Mouse (Mus musculus) CH12.LX (cell line): ENCODE results near the gene Ctbp2. TPM values are rescaled to one million over a fixed set of nuclear protein-coding genes. Genes with fewer than 3 reads are reported as not detected.

Experiments
- DNase-seq: peaks from one replicate; pipeline ENCODE4 v3.0.0-alpha.2; 2013; ENCODE audit errors: extremely low read depth
- H3K27ac ChIP-seq: 2 replicates; pipeline ENCODE4 v1.5.1; 2012; ENCODE audit warnings: low read depth, mild to moderate bottlenecking, control low read depth, moderate library complexity; ENCODE audit not compliant: insufficient read depth
- H3K27me3 ChIP-seq: replicated peaks from 2 replicates; pipeline ENCODE3; 2012; ENCODE audit warnings: inconsistent platforms
- H3K36me3 ChIP-seq, 2 experiments: replicated peaks in 1 of 2; 2 replicates each; pipeline versions ENCODE3 to v1.6.1; 2012; ENCODE audit warnings: inconsistent platforms in 1 of 2, low read length in 1 of 2, mild to moderate bottlenecking in 1 of 2, mixed read lengths in 1 of 2, moderate library complexity in 1 of 2; ENCODE audit not compliant: control insufficient read depth in 1 of 2, insufficient read depth in 1 of 2
- H3K4me1 ChIP-seq, 2 experiments: 2 replicates each; pipeline ENCODE4 v1.6.1; 2012; ENCODE audit warnings: inconsistent platforms in 1 of 2, moderate library complexity in 1 of 2; ENCODE audit not compliant: insufficient read depth in 2 of 2, control insufficient read depth in 1 of 2
- H3K4me2 ChIP-seq: 2 replicates; pipeline ENCODE4 v1.6.1; 2012; ENCODE audit warnings: low read depth, mild to moderate bottlenecking, control low read depth; ENCODE audit not compliant: poor library complexity, insufficient read depth, severe bottlenecking
- H3K4me3 ChIP-seq, 3 experiments: fragments of 150-350 bp in 1 of 3; sonication (generic) in 1 of 3; replicated peaks in 1 of 3; 2 replicates each; pipeline versions ENCODE3 to v1.5.1; 2011 to 2012; ENCODE audit warnings: low read depth in 2 of 3, low read length in 2 of 3, mild to moderate bottlenecking in 2 of 3, moderate library complexity in 2 of 3, control low read depth in 1 of 3, improper control_type of control experiment in 1 of 3, inconsistent platforms in 1 of 3, mixed read lengths in 1 of 3; ENCODE audit not compliant: poor library complexity in 1 of 3
- H3K79me2 ChIP-seq: replicated peaks from 2 replicates; pipeline ENCODE4 v1.6.1; 2012; ENCODE audit warnings: mild to moderate bottlenecking, moderate library complexity; ENCODE audit not compliant: control insufficient read depth, poor library complexity, insufficient read depth, severe bottlenecking; ENCODE audit errors: extremely low read depth
- H3K9ac ChIP-seq: 2 replicates; pipeline ENCODE4 v1.6.1; 2012; ENCODE audit warnings: low read depth, mild to moderate bottlenecking, control low read depth, moderate library complexity; ENCODE audit not compliant: insufficient read depth
- H3K9me3 ChIP-seq: replicated peaks from 2 replicates; pipeline ENCODE3; 2012; ENCODE audit warnings: low read length, inconsistent platforms, mixed read lengths
- BHLHE40 ChIP-seq: IDR thresholded peaks from 2 replicates; pipeline ENCODE4 v1.6.1; 2011; ENCODE audit warnings: mild to moderate bottlenecking, low read depth, low read length, improper control_type of control experiment
- CHD1 ChIP-seq: IDR thresholded peaks from 2 replicates; pipeline ENCODE4 v1.6.1; 2012; ENCODE audit warnings: low read depth, low read length, improper control_type of control experiment, inconsistent platforms
- CHD2 ChIP-seq: IDR thresholded peaks from 2 replicates; pipeline ENCODE4 v1.6.1; 2011; ENCODE audit warnings: low read length, improper control_type of control experiment
- CTCF ChIP-seq, 2 experiments: IDR thresholded peaks in 1 of 2; conservative IDR thresholded peaks in 1 of 2; 2 replicates each; pipeline ENCODE4 v1.5.1; 2011 to 2012; ENCODE audit warnings: low read depth in 2 of 2, low read length in 2 of 2, improper control_type of control experiment in 1 of 2, inconsistent platforms in 1 of 2, mild to moderate bottlenecking in 1 of 2, moderate library complexity in 1 of 2
- E2F4 ChIP-seq: IDR thresholded peaks from 2 replicates; pipeline ENCODE4 v1.6.1; 2011; ENCODE audit warnings: low read depth, low read length, improper control_type of control experiment; ENCODE audit not compliant: insufficient replicate concordance
- ELF1 ChIP-seq: IDR thresholded peaks from 2 replicates; pipeline ENCODE4 v1.6.1; 2014; ENCODE audit warnings: low read depth, mild to moderate bottlenecking, inconsistent platforms, low read length, improper control_type of control experiment
- GABPA ChIP-seq: IDR thresholded peaks from 2 replicates; pipeline ENCODE4 v1.6.1; 2012; ENCODE audit warnings: low read depth, low read length, improper control_type of control experiment, inconsistent platforms; ENCODE audit not compliant: insufficient replicate concordance
- JUN ChIP-seq: IDR thresholded peaks from 2 replicates; pipeline ENCODE4 v1.6.1; 2011; ENCODE audit warnings: low read depth, mild to moderate bottlenecking, low read length, improper control_type of control experiment, moderate library complexity; ENCODE audit not compliant: insufficient read depth
- JUND ChIP-seq: conservative IDR thresholded peaks from 2 replicates; pipeline ENCODE4 v1.6.1; 2011; ENCODE audit warnings: low read depth, low read length, improper control_type of control experiment
- KAT2A ChIP-seq: IDR thresholded peaks from 2 replicates; pipeline ENCODE4 v1.6.1; 2012; ENCODE audit warnings: low read length, improper control_type of control experiment, inconsistent platforms; ENCODE audit not compliant: insufficient replicate concordance
- MEF2A ChIP-seq: IDR thresholded peaks from 2 replicates; pipeline ENCODE4 v1.6.1; 2014; ENCODE audit warnings: low read depth, mild to moderate bottlenecking, inconsistent platforms, low read length, improper control_type of control experiment, borderline replicate concordance
- MXI1 ChIP-seq: IDR thresholded peaks from 2 replicates; pipeline ENCODE4 v1.6.1; 2011; ENCODE audit warnings: mild to moderate bottlenecking, low read depth, low read length, improper control_type of control experiment
- MYC ChIP-seq: IDR thresholded peaks from 2 replicates; pipeline ENCODE4 v1.6.1; 2011; ENCODE audit warnings: low read depth, mild to moderate bottlenecking, improper control_type of control experiment, low read length
- NELFE ChIP-seq: IDR thresholded peaks from 2 replicates; pipeline ENCODE4 v1.6.1; 2011; ENCODE audit warnings: low read depth, low read length, improper control_type of control experiment
- NRF1 ChIP-seq: IDR thresholded peaks from 2 replicates; pipeline ENCODE4 v1.6.1; 2014; ENCODE audit warnings: low read depth, mild to moderate bottlenecking, inconsistent platforms, low read length, improper control_type of control experiment, moderate library complexity
- POLR2AphosphoS2 ChIP-seq: IDR thresholded peaks from 2 replicates; pipeline ENCODE4 v1.6.1; 2011; ENCODE audit warnings: low read depth, low read length, improper control_type of control experiment
- RAD21 ChIP-seq: IDR thresholded peaks from 2 replicates; pipeline ENCODE4 v1.6.1; 2011; ENCODE audit warnings: low read depth, mild to moderate bottlenecking, low read length, improper control_type of control experiment, moderate library complexity
- RCOR1 ChIP-seq: conservative IDR thresholded peaks from 2 replicates; pipeline ENCODE4 v1.6.1; 2012; ENCODE audit warnings: low read depth, mild to moderate bottlenecking, inconsistent platforms, low read length, improper control_type of control experiment
- SIN3A ChIP-seq: IDR thresholded peaks from 2 replicates; pipeline ENCODE4 v1.6.1; 2012; ENCODE audit warnings: low read length, improper control_type of control experiment, inconsistent platforms
- SMC3 ChIP-seq: IDR thresholded peaks from 2 replicates; pipeline ENCODE4 v1.6.1; 2011; ENCODE audit warnings: low read depth, low read length, improper control_type of control experiment
- USF2 ChIP-seq: conservative IDR thresholded peaks from 2 replicates; pipeline ENCODE4 v1.6.1; 2011; ENCODE audit warnings: low read depth, low read length, improper control_type of control experiment
- ZKSCAN1 ChIP-seq: IDR thresholded peaks from 2 replicates; pipeline ENCODE4 v1.6.1; 2012; ENCODE audit warnings: low read depth, inconsistent platforms, low read length, improper control_type of control experiment, borderline replicate concordance
- dilution Hi-C: fragments of 300-500 bp; cut with MboI; formaldehyde crosslinking; loops from 2 replicates; pipeline ENCODE4 v1.14.3; 2020; ENCODE audit warnings: low sequenced_read_pairs; ENCODE audit not compliant: extremely low pct_unique_long_range_greater_than_20kb, extremely low pct_ligation_motif_present
- in situ Hi-C: fragments of 300-500 bp; cut with MboI; formaldehyde crosslinking; loops from 3 replicates; pipeline ENCODE4 v1.14.3; 2019; ENCODE audit warnings: low sequenced_read_pairs, low pct_ligation_motif_present, low pct_unique_long_range_greater_than_20kb, mixed read lengths
- polyA plus RNA-seq: library from polyadenylated mRNA; unstranded; fragments of >175 nt; gene quantifications from 2 replicates; pipeline ENCODE4 v1.2.1, GENCODE M21; 2012; ENCODE audit warnings: low read depth; ENCODE audit not compliant: insufficient read length
- total RNA-seq, 2 experiments: library from RNA; depleted of rRNA; stranded (reverse); fragments of 300-350 nt in 1 of 2; fragments of >200 nt in 1 of 2; gene quantifications; 2 replicates each; pipeline ENCODE4 v1.2.3; 2012 to 2014

The Ctbp2 gene
- total and polyA plus RNA-seq, 3 experiments: 0.59 to 1.1 (median 0.68) TPM

DNA sequence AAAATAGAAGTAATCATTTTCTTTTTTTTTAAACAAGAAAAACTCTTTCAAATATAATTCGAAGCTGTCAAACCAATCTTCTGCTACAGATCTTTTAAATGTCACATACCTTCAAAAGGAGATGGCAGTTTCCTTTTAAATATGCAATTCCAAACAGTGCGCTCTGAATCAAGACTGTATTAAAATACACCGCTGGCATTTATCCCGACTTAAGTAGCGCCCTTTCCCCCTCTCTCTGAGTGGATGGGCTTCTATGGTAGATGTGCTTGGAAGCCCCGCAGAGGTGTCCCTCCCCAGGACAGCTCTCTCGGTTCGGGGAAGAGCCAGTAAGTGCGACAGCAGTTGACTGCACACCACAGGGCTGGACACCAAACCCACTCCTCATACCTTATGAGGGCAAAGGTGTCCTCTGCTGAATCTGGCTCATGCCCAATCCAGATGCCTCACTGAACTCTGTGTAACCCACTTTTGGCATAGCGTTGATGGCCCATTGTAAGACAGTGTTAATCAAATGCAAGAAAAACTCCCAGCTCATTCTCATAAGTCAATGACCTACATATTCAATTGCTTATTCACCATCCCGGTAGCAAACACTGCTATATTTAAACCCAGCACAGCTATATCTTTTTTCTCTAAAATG is 34.4 kb downstream of the Ctbp2 start:
- dilution Hi-C loops (no loop called here), in situ Hi-C loops (no loop called here)
- no peak overlapping the region for H3K27ac ChIP-seq
- H3K27me3 ChIP-seq: peaks cover 90% of the 10 kb centered on the region
- H3K79me2 ChIP-seq: no peaks in the 10 kb centered on the region
- no peaks in the 10 kb centered on the region for H3K4me1 ChIP-seq
- H3K4me3 ChIP-seq: no peak overlapping the region
- no peaks in the 10 kb centered on the region for H3K36me3 ChIP-seq
- no peak overlapping the region for H3K9ac ChIP-seq
- TF ChIP-seq SIN3A (no peak), NELFE (no peak), POLR2AphosphoS2 (no peak), CTCF (conservative IDR thresholded peaks at IDR 0.05 in 1 of 2, IDR thresholded peaks at IDR 0.05 in 1 of 2; ENCODE audit: low read depth in 2 of 2, low read length in 2 of 2) (no peak), GABPA (no peak), KAT2A (no peak), ZKSCAN1 (no peak), ELF1 (no peak)
- no peak overlapping the region for H3K4me2 ChIP-seq
- no peaks in the 10 kb centered on the region for H3K9me3 ChIP-seq
- DNase-seq: no peak

DNA sequence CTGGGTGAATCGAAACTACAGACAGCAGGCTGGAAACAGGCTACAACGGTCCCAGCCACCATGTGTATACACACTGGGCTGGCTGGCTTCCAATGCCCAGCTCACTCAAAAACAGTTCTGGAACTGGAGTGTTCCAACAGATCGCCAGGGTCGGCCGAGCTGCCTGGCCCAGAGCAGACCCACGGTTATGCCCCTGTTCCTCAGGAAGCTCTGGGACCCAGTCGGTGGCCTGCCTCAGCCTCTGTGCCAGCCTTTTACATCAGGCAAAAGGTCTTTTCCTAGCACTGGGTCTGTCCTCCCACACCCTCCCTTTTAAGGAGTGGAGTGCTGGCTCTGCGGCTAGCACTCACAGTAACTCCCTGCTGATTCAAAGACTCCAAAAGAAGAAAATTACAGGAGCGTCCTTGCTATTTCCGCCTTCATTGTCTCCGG is 35.3 kb downstream of the Ctbp2 start:
- no peak overlapping the region for H3K27ac ChIP-seq
- in situ Hi-C loops (no loop called here), dilution Hi-C loops (no loop called here)
- TF ChIP-seq NRF1: no peak
- no peak for TF ChIP-seq CHD1
- no peak for TF ChIP-seq SIN3A
- TF ChIP-seq USF2: no peak
- no peak for TF ChIP-seq CHD2
- no peak for TF ChIP-seq JUND
- no peak overlapping the region for H3K4me2 ChIP-seq
- H3K4me1 ChIP-seq: no peaks in the 10 kb centered on the region
- peaks cover 90% of the 10 kb centered on the region for H3K27me3 ChIP-seq
- H3K9ac ChIP-seq: no peak overlapping the region
- H3K9me3 ChIP-seq: no peaks in the 10 kb centered on the region
- no peak overlapping the region for H3K4me3 ChIP-seq
- DNase-seq: no peak
- no peaks in the 10 kb centered on the region for H3K36me3 ChIP-seq
- H3K79me2 ChIP-seq: no peaks in the 10 kb centered on the region

DNA sequence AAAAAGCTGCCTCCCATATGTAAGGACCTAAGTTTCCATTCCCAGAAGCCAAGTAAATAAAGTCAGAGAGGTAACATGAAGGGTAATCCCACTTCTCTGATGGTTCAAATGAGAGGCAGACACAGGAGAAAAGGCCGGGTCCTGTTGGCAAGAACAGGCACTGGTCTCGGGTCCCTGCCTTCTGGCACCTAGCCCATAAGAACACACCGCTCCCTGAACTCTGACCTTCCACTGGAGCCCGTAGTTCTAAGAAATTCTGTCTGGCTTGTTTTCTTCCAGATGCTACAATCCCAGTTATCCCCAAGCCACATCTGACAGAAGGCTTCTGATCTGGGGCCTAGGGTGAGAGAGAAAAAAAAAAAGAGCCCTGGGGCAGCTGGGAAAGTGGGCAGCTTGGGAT is 35.7 kb downstream of the Ctbp2 start:
- Histone ChIP-seq H3K36me3 (no peaks in the 10 kb centered on the region), H3K27me3 (peaks cover 90% of the 10 kb centered on the region), H3K4me1 (no peaks in the 10 kb centered on the region), H3K9me3 (no peaks in the 10 kb centered on the region), H3K4me3 (no peak overlapping the region), H3K27ac (no peak overlapping the region), H3K79me2 (no peaks in the 10 kb centered on the region), H3K9ac (no peak overlapping the region), H3K4me2 (no peak overlapping the region)
- dilution Hi-C loops (no loop called here), in situ Hi-C loops (no loop called here)
- no peak for DNase-seq
- no peak for TF ChIP-seq E2F4
- TF ChIP-seq KAT2A: no peak
- no peak for TF ChIP-seq SMC3
- no peak for TF ChIP-seq BHLHE40
- TF ChIP-seq ZKSCAN1: no peak
- TF ChIP-seq MEF2A: no peak
- no peak for TF ChIP-seq JUND
- no peak for TF ChIP-seq NRF1
- no peak for TF ChIP-seq POLR2AphosphoS2
- TF ChIP-seq RAD21: no peak
- no peak for TF ChIP-seq MYC
- no peak for TF ChIP-seq JUN
- no peak for TF ChIP-seq MXI1
- no peak for TF ChIP-seq NELFE
- TF ChIP-seq RCOR1: no peak
